Mouse (Mus musculus) adrenal gland, adult 8-10 months (tissue): ENCODE measurements at regions not wholly inside any gene's neighbourhood (a gene's known extent, or its start where the extent isn't known, plus 50 kb on each side); places are given as distances from the start of the nearest gene placed in this dataset.
A peak's percentile ranks its signal among the peaks of the same experiment; 100 is the strongest.

Experiments used
- DNase-seq: peaks from one replicate; pipeline ENCODE4 v3.0.0; 2022

DNA sequence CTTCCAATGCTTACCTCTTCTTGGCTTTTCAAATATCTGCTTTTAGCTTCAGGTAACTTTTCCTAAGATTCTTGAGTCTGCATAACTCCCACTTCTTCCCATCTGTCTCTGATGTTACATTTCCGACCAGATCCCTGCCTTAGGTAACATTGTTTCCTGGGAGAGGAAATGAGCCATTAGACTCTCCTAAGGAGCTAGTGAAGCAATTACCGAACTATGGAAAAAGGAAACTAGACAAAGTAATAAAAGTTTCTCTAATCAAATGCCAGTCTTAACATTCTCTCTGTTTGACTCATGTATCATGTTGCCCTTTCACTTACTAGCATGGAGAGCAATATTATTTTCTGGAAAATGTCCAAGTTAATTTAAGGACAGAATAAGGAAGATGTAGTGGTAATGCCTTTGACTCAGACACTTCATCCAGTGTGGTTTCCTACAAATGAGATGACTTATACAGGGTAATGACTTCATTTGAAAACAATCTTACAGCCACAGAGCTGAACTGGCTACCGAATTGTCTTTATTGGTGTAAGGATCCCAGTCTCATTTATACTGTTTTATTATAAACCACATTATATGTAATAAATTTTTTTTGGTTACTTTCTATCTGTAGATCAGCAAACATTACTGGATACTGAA, 263.8 kb upstream of the Fam84a start:
- DNase-seq, result no peak

DNA sequence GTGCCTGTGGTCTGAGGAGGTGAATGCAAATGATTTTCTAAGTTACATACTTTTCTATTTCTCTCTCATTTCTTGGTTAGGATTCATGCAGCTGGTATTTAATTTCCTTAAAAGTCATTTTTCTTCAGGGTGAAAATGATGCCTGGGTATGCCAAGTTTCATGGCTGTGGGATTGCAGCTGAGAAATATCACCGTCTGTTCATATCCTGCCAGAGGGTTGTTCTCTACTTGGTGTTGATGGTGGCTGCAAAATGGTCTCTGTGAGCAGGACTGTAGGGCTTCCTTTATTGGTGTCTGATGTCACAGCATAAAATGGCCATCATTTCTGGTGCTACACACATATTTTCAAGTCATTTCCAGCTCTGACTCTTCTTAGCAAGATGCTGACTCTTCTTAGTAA, 259.2 kb upstream of the Fam84a start:
- no peak for DNase-seq

DNA sequence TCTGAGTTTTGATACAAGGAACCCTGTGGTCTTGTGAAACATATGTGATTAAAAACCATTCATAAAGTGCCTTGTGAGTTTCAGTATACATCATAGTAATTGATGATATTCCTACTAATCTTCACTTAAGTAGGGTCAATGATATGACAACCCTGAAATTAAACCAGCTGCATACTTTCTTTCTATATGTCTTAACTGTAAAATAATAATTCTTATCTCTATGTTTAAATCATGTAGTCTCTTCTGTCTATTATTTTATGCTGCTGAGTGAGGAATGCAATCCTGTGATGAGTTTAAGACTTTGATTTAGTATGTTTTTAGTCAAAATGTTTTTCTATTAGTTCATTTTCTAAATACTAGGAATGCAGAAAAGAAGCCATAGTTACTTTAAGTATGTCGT, 253.9 kb upstream of the Fam84a start:
- DNase-seq, result no peak

DNA sequence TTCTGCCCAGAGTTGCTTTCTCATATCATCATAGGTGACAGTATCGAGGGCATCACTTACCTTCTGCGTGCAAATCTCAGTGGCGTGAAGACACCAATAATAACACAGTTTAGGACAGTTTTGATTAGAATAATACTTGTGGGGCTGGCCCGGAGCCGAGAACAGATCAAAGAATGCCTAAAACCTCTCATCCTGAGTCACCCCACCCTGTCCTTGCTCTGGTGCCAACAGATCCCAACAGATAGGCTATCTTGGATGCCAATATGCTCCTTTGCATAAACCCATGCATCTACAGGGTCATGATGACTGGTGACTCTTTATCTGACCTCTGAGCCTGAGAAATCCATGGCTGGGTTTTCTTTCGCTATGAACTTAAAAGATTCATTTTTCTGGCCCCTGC, 224.4 kb upstream of the Fam84a start:
- peak; percentile 18 for DNase-seq

DNA sequence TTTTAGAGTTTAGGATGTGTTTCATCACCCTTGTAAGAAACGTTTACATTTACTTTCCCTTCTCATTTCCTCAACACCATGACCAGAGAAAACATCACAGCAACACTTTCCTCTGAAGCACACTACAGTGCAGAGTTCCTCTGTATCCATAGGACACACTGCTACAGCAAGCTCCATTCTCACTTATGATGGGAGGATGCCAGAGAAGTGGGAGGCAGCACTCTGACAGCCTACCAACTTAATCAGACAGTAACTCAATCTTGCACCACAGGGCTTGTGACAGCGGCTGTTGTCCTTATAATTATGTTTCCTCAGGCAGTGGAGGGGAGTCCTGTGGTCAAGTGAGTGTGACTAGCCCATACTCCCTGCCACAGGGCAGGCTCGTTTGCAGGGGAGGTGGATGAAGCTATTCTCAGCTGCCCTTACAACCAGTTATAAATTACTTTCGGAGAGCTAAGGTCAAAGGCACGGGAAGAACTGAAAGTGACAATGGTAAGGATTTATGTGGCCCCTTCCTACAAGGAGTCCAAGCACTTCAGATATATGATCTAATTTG, 186.5 kb upstream of the Fam84a start:
- no peak for DNase-seq

DNA sequence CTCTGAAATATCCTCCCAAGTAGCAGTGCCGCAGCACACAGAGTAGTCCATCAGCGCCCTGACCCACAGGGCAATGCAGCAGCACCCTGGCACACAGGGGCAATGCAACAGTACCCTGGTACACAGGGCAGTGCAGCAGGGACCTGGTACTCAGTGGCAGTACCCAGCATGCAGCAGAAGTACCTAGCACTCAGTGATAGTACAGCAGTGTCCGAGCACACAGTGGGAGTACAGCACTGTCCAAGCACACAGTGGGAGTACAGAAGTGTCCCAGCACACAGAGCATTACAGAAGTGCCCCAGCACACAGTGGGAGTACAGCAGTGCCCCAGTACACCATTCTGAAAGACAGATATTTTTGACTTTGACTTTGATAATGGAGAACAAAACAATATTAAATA, 186.0 kb upstream of the Fam84a start:
- no peak for DNase-seq

DNA sequence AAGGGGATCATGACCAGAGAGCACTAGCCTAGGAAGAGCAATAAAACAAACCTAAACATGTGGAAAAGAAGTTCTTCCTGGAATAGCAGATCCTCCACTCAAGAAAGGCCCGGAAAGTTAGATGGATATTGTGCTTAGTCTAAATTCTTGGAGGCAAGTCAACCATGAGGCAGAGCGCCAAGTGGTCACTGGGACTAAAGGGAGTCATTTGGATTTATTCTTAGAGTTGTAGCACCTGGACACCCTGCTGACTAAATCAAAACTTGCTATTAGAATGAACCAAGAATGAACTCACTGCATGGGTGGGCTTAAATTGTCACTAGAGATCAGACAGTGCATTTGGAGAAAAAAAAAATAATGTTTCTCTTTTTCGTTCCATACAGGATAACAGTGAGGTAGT, 166.8 kb upstream of the Fam84a start:
- DNase-seq, result no peak

DNA sequence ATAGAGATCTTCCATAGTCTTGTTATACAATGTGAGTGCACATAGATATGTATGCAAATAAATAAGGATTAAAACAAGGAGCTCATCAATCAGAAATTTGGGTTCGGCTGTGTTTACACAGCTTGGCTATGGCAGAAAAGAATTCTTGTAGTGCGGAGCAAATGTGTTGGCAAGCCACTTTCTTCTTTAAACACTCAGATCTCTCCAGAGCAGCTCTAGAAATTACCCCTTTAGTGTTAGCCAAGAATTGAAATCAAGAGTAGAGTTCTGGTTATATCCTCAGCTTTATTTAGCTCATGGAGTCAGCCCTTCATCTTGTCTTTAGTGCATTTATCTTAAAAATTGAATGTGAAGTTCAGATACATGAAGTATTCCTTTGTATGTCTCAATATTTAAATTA, 164.5 kb upstream of the Fam84a start:
- DNase-seq, result no peak

DNA sequence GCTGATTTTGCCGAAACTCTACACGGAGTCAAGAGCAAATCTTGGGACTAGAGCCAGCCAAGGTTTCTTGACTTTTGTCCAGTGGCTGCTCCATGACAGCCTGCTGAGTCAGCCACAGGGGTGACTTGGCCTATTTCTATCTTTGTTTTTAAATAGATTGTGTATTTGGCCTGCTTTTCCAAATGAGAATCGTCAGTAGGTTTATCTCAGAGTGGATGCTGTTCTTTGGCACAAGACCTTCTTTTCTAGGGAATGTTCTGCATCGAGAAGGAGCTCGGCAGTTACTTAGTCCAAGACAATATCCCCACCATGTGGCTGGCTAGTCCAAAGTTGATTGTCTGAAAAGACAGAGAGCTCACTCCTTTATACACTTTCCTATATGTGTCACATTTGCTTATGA, 163.9 kb upstream of the Fam84a start:
- DNase-seq, result peak; percentile 41

DNA sequence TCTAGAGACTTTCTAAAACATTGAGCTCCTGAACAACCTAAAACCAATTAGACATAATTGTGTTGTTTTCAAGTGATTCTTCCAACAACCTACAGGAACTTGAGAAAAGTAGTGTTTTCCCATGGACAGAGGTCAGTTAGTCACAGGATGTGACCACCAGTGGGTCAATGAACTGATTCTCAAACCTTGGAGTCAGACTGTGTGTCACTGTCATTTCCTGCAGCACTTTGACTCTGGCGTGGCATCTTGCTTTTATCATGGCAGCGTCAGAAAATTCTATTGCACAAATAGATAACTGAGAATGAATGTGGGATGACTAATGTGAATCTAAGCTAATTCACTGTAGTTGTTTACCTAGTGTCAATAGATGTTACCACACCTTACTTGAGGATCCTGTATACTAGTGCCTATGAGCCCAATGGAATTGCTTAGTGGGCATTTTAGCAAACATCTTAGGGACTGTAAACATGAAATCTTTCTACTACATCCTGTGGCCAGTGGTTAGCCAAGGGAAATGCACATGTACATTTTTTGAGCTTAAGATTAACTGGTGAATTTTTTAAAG, 150.6 kb upstream of the Fam84a start:
- DNase-seq, result no peak

DNA sequence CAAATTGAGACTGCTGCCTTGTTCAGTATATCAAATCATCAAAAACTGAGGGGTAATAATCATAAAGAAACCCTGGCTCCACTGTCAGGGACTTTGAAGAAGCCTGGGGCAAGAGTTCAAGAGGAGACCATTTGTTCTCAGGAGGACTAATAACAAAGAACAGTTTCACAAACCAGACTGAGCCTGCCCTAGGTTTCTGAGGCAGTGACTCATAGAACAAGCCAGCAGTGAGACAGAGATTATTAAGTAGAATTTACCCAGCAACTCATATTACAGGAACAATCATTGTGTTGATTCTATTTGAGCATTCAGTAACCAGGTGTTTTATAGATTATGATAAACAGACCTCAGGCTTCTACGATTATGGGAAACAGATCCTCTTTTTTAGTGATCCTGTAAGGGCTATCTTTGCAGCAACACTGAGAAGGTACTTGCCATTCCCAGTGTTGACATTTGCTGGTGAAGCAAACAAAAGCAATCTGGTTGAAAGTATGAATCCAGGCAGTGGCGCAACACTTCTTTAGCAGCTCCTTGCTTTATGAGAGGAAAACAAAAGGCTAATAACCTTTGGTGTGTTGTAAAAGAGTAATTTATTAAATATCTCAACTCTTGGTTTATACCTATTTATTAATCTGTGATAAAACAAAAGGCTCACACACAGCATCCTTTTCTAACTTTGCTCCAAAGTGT, 150.0 kb upstream of the Fam84a start:
- no peak for DNase-seq

DNA sequence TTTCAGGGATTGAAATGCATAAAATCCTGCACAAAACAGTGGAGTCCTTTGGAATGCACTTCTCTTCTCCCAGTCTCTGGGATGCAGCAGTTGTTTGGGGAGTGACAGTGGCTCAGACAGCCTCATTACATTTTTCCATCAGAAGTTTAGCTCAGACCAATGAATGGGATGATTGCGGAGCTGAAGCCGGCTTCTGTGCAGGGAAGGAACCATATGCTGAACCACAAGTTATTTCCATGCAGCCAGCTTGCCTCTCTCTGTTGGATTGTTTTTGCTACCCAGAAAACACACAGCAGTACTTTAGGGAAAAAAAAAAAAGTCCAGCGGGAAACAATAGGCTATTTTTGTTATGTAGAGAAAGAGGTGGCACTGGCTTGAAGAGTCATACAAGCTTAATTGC, 140.2 kb upstream of the Fam84a start:
- no peak for DNase-seq

DNA sequence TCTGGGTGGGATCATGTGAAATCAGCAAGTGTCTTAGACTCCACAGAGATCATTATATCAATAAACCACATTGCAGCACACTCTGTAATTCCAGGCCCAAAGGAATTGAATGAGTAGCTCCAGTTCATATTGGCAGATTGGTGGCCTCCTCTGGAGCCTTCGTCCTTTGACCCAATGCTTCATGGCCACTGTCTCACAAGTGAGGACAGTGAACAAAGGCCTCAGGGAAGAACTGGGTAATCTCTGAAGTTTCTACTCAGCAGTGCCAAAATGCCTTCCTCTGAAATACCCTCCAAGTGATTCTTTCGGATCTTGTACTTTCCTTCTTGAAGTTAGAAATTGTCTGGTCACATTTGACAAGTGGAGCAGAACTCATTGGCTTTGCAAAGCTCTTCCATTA, 135.8 kb upstream of the Fam84a start:
- no peak for DNase-seq

DNA sequence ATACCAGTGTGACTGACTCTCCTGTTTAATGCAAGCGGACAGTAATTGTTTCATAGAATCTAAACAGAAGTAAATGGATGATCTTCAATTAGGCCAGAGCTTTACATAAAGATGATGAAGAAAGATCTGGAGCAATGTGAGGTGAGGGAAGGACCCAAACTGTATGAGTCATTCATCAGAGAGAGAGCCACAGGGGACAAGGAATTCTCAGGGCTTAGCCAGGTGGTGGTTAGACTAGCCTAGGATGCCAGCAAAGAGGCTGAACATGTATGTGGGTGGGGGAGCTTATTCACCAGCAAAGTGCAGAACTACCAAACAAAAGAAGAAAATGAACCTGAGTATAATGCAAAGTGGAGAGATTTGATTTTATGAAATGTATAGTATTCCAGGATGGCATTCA, 134.8 kb upstream of the Fam84a start:
- no peak for DNase-seq

DNA sequence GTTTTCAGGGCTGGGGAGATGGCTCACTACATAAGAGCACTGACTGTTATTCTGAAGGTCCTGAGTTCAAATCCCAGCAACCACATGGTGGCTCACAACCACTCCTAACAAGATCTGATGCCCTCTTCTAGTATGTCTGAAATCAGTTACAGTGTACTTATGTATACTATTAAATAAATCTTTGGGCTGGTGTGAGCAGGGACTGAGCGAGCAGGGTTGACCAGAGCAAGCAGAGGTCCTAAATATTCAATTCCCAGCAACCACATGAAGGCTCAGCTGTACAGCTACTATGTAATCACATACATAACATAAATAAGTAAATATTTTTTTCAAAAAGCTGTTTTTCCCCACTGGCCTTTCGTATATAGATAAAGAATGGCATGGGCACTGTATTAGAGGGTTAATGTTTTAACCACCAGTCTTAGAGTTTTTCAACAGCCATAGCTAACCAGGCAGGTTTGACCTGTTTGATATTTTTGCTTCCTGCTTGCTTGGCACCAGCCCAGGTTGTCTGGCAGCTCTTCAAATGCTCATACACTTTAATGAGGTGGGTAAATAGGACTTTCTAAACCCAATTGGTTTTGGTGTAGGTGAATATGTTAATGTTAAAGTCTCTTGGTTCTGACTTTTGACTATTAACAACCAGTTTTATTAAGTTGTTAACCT, 134.1 kb upstream of the Fam84a start:
- no peak for DNase-seq

DNA sequence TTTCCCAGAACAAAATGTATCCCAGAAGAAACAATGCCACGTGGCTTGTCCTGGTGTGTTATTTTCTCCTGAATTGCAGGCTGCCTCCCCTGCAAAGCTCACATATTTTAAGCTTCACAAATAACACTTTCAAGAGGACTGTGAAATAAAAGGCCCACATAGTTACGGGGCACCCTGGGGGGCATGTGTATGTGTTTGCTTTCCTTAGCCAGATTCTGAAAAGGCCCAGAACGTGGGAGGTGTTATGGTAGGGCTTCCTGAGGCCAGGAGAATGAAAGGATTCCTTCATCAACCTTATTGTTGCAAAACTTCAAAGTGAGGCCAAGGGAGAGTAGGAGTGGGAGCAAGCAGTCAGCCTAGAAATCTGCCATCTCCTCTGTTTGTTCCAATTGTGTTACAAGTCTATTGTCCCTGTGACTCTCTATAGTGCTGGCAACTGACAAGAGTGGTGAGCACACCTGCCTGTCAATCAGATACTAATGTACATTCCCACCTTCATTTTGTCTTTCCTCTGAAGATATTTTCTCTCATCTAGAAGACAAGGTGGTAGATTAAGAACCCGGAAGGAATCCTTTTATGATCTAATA, 131.3 kb upstream of the Fam84a start:
- no peak for DNase-seq

DNA sequence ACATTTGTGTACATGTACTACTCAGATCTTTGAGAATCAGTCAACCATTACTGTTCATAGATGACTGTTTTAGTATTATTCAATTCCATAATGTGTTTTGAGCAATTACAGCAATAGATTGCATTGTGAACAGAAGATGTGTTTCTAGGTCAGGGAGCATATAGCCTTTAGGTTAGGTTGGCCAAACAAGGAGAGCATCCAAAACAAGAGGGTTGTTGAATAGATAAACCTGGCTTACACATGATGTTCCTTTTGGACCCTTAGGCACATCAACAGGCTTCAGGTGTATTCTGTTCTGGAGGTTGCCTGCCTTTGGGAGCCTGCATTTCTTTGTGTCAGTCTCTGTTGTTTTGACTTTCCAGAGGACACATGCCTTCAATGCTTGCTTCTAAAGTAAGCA, 123.4 kb upstream of the Fam84a start:
- DNase-seq, result no peak

DNA sequence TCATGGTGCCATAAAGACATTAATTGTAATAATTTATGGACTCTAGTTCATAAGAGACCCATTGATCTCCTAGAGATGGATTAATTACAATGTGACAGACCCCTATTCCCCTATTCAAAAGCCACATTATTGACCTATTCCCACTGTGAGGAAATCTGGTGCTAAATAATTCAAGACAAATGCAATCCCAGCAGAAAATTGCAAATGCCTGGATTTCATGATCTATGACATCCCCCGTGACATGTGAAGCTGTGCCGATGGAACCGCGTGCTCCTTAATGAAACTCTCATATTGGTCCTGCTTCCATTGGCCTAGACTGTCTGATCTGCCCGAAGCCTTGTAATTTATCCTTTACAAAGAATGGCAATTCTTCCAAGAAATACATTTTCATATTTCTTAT, 122.9 kb upstream of the Fam84a start:
- no peak for DNase-seq

DNA sequence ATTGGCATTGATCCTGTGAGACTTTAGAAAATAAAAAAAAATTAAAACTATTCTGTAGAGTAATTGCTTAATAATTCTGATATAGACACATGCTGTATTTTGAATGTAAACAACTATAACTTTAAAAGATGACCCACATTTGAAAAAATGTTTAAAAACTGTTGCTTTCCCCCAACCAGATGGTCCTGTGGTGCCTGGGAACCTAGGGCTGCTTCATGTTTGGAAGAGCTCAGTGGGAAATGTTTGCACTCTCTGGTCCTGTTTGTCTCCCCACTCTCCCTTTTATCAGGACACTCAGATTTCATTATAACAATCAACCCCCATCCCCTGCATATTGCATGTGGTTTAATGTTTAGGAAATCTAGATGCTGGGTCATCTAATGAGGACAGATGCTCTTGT, 119.4 kb upstream of the Fam84a start:
- DNase-seq, result no peak

DNA sequence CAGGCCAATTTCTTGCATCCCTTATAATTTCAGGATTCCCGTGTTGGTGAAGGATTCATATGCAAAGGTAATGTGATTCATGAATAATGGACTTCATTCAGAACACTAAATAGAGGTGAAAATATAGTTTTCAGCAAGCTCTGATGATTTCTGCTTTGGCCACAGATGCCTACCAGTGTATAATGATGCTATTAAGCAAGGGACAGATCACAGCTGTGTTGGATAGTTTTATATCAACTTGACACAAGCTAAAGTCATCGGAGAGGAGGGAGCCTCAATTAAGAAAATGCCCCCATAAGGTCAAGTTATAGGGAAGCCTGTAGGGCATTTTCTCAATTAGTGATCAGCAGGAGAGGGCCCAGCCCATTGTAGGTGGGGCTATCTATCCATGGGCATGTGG, 109.2 kb upstream of the Fam84a start:
- no peak for DNase-seq

DNA sequence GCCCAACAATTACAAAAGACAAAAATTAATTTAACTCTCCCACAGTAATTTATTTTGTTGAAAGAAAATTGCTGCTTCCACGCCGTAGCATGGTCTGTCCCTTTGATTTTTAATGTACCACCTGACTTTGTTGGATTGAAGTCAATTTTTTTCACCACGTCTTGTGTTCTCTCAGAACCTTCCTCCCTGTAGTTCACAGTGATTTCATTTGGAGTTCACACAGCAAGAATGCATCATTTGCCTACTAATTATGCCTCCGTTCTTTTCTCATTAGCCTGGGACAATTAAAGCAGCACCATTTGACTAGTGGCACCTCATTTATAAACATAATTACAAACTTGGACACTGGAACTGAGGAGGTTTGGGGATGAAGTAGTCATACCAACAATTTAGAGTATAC, 108.4 kb upstream of the Fam84a start:
- DNase-seq, result no peak

DNA sequence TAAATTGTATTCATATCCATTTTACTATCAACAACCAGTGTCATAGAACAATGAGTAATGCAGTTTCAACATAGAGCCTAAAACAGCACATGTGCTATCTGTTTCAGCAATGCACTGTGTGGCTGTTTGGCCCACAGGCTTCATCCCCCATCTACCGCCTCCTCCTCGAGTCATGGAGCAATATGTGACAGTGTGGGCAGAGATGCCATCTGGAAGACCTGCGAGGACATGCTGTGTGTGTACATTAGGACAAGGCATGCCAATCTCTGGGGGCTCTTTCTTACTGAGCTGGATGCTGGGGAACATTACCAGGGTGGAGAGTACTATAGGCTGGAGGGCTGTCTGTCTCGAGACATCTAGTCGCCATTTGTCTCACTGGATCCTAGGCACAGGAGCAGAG, 101.5 kb upstream of the Fam84a start:
- DNase-seq, result no peak

DNA sequence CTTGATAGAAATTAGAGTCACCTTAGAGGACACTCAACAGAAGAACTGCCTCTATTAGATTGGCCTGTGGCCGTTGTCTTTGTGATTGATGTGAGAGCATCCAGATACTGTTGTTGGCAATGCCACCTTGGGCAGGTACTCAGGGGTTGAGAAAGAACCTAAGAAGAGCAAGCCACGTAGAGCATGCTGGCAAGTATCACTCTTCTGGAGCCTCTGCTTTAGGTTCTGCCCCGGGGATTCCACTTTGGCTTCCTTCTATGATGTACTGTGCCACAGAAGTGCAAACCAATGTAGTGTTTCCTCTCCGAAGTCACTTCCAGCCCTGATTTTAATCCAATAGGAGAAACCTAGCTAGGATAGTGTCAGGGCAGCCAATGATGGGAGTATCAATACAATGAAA, 98.3 kb upstream of the Fam84a start:
- DNase-seq, result no peak
